Mouse (Mus musculus): Measurements from ENCODE around the gene Prkca.

DNA sequence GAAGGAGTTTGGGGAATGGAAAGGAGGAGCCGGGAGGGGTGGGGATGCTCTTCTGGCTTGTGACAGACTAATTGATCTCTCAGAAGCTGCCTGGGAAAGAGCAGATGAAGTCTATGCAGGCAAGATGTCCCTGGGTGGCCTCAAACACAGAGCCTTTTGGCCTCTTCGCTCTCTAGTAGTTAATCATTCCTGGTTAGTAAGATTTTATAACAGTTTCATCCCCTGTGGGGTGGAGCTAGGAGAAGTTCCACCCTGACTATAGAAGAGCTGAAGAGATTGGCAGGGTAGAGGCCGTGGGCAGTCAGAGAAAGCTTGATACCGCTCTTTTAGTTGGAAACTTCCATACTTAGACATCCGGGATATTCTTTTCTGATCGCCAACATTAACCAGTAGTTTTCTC lies 15.2 kb upstream of the Prkca start:
- TF ChIP-seq CTCF (IDR thresholded peaks at IDR 0.05 in 2 of 3, conservative IDR thresholded peaks at IDR 0.05 in 1 of 3; ENCODE audit: control insufficient read depth in 1 of 3, insufficient read depth in 1 of 3, low read depth in 2 of 3, low read length in 3 of 3, poor library complexity in 1 of 3, severe bottlenecking in 1 of 3) = no peak
- no peak for TF ChIP-seq ETS1 (IDR thresholded peaks at IDR 0.05; ENCODE audit: low read depth, low read length)
- no peak for TF ChIP-seq USF2 (IDR thresholded peaks at IDR 0.05; ENCODE audit: borderline replicate concordance in 1 of 2, insufficient read depth in 1 of 2, low read depth in 1 of 2, low read length in 2 of 2)
- no peak for TF ChIP-seq EP300 (IDR thresholded peaks at IDR 0.05; ENCODE audit: low read depth in 1 of 2, low read length in 2 of 2)
- TF ChIP-seq POLR2A (IDR thresholded peaks at IDR 0.05; ENCODE audit: control insufficient read depth in 1 of 2, insufficient read depth in 1 of 2, low read depth in 1 of 2, low read length in 2 of 2, poor library complexity in 1 of 2) = no peak
- no peak for TF ChIP-seq HCFC1 (IDR thresholded peaks at IDR 0.05; ENCODE audit: low read depth, low read length)
- no peak for TF ChIP-seq ZMIZ1 (IDR thresholded peaks at IDR 0.05; ENCODE audit: low read depth, low read length)
- no peak for TF ChIP-seq RCOR1 (IDR thresholded peaks at IDR 0.05; ENCODE audit: low read depth, low read length)
- no peak for TF ChIP-seq MAFK (IDR thresholded peaks at IDR 0.05; ENCODE audit: borderline replicate concordance, low read depth, low read length)
- TF ChIP-seq JUND (IDR thresholded peaks at IDR 0.05; ENCODE audit: low read depth, low read length) = no peak
- TF ChIP-seq BHLHE40 (IDR thresholded peaks at IDR 0.05; ENCODE audit: borderline replicate concordance, low read depth, low read length) = no peak
- no peak for TF ChIP-seq ZKSCAN1 (IDR thresholded peaks at IDR 0.05; ENCODE audit: low read depth, low read length)

Measured in MEL (cell line).